Mouse (Mus musculus) gastrocnemius, adult 18-20 months (tissue): ENCODE measurements at regions not wholly inside any gene's neighbourhood (a gene's known extent, or its start where the extent isn't known, plus 50 kb on each side); places are given as distances from the start of the nearest gene placed in this dataset.
A peak's percentile ranks its signal among the peaks of the same experiment; 100 is the strongest.

Source experiments
- DNase-seq: peaks from one replicate; pipeline ENCODE4 v3.0.0; 2021; ENCODE audit warnings: low spot score

GRCm38 (mm10) chr13:97453469-97453868 lies 212.6 kb downstream of the Enc1 start:
- DNase-seq: no peak

DNA sequence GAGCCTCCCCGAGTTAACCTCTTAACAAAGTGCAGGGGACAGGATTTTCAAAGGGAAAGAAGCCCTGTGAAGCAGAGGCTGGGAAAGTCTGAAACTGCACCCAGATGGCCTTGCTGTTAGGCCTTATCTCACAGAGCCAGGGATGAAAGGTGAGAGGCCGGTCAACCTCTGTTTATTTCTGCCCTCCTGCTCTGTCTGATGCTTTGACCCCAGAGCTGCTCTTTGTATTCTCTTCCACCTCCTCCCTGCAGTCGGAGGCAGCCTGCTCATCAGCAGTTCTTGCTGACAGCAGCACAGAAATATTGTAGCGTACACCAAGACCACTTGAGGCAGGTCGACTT lies 212.2 kb downstream of the Enc1 start:
- DNase-seq: no peak

DNA sequence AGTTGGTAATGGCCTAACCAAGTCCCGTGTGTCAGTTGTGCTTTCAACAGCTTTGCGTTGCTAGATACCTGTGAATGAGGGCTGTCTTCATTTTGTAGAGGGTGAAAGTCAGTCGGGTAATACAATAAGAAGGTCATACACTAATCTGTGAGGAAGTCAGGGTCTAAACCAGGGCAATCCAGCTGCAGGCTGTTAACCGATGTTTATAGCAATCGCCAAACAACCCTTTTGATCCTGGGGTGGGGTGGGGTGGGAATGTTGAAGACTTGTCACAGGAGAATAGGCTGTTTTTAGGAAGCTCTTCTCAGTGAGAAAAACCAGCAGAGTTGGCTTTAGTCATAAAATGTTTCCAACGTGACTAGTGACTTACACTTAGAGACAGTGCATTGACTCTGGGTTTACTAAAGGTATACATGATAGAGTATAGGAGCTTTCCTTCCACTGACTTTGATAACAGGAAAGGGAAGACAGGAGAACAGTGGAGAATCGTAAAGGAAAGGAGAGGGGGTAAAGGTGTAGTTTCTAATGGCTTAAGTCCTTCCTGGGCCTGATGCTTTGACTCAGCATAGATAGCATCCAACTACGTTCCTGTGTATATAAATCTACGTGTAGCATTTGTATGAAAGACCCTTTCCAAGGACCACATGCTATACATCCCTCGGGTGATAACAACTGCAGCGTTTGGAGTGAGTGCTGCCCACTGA lies 211.6 kb downstream of the Enc1 start:
- no peak for DNase-seq

- no peak for DNase-seq
These were observed 210.4 kb downstream of the Enc1 start for GRCm38 (mm10) chr13:97451276-97451675.

DNA sequence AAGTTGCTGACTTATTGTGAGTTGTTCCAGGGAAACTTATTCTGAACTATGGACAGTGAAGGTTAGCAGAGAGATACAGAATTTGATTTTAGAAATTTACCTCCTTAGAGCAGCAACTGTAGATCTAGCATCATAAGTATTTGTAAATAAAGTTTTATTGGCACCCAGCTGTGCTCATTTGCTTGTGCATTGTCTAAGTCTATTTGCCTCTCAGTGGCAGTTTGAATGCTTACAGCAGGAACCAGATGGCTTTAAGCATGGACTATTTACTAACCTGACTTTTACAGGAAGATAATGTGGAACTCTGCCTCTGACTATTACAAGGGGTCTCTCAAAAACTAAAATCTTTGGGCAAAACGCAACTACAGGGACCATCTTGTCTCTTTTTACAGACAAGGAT lies 207.2 kb downstream of the Enc1 start:
- DNase-seq: no peak

DNA sequence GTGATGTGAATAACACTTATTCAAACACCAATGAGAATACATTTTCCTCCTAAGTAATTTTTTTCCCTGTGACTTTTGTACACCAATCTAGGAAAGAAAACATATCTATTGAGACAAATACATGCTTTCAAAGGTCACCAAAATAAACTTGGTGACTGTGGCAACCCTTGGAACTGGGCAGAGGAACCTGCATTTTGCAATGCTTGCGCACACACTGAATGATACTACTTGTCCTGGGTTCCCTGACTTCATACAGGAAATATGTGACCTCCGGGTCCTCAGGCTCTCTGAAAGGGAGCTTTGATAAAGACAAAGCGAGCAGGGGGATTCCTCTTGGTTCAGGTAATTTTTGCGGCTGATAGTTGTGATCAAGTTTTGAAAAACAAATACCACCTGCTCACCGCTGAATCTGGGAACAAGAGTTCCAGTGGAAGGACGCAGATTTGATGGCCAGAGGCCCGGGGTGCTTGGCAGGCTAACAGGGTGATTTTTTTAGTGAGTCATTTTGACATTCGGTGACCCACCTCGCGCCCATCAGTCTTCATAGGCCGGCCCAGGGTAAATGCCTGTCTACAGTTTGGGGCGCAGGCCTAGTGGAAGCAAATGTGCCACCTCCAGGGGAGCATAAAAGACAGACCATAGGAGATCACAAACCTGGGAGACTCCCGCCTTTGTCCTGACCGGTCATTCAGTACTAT lies 203.0 kb downstream of the Enc1 start:
- peak; percentile 8 for DNase-seq

GRCm38 (mm10) chr13:97442806-97443205 lies 201.9 kb downstream of the Enc1 start:
- no peak for DNase-seq

- no peak for DNase-seq
These were observed 201.4 kb downstream of the Enc1 start for GRCm38 (mm10) chr13:97442283-97442682.

DNA sequence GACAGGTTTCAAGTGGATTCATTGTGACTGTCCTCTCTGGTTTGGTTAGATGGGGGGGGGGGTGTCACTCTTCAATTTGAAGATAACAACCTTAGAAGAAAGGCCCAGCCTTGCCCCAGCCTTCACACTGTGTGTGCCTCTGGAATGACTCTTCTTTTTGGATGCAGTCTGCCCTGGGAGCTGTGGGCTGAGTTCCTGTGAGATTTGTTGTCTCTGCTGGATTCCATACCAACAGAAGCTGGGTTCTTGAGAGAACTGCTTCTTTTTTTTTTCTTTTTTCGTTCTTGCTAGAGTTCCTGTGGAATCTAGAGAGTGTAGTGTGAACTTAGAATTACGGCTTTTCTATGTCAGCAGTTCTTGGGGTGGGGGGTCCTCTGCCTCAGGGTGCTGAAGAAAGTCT lies 200.9 kb downstream of the Enc1 start:
- no peak for DNase-seq

DNA sequence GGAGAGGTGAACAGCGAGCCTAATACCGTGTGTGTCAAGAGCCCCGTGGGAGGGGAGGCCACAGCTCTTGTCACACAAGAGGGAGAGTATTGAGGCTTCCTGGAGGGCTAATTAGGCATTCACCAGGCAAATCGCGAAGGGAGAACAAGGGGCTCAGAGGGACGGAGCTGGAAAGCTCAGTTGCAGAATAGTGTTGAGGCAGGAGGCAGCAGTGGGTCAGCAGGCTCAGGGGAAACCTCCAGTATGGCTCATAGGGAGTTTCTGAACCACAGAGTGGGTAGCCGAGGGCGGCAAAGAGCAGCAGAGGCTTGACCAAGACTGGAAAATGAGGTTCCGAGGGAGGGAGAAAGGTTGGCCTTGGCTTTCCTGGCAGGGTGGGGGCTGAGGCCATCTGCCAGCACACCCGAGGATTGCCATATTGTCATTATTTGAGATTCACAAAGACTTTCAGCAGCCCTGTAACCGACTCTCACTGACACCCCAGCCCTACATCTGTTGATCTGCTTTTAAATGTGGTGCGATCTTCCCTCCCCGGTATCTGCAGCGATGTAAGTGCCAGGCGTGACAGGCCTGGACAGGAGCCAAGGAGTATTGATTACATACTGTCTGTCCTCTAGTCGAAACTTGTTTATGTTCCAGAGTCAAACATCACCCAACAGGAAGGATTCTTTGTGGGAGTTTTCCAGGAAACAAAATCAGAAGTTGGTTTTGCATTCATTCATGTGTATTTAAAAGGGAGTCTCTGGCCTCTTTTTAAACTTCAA lies 198.5 kb downstream of the Enc1 start:
- DNase-seq: no peak

DNA sequence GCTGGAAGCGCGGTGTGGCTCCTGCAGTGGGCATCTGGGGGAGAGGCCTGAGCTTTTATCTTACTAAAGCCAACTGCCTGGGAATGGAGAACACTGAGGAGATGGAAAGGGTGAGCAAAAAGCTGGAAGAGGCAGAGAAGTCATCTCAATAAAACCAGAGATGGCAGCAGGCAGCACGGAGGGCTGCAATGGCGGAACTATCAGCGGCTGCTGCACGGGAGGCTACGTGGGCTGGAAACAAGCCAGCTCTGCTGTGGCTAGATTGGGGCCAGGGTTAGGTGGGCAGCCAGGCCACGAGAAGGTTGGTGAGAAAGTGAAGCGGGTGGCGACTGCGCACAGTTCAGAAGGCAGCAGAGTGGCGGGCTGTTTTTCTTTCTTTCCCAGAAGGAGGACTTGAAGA lies 197.8 kb downstream of the Enc1 start:
- no peak for DNase-seq

DNA sequence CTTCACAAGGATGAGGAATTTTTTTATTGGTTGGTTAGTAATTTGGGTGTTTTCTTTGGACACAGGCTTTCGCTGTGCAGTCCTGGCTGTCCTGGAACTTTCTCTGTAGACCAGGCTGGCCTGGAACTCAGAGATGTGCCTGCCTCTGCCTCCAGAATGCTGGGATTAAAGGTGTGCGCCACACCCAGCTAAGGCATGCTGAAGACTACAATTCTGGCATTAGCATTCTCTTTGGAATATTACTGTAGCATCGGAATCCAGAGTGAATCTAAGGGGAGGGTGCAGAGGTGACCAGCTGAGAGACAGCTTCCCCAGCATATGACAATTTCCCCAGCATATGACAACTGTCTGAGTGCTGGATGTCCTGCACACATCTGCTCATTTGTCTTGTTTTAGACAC lies 197.4 kb downstream of the Enc1 start:
- DNase-seq: no peak

- DNase-seq: no peak
These were observed 195.9 kb downstream of the Enc1 start for GRCm38 (mm10) chr13:97436719-97437350.

- peak; percentile 34 for DNase-seq
These were observed 195.2 kb downstream of the Enc1 start for GRCm38 (mm10) chr13:97435865-97436718.

GRCm38 (mm10) chr13:97434961-97435864 lies 194.3 kb downstream of the Enc1 start:
- DNase-seq: no peak

- no peak for DNase-seq
These were observed 193.3 kb downstream of the Enc1 start for GRCm38 (mm10) chr13:97434167-97434566.

DNA sequence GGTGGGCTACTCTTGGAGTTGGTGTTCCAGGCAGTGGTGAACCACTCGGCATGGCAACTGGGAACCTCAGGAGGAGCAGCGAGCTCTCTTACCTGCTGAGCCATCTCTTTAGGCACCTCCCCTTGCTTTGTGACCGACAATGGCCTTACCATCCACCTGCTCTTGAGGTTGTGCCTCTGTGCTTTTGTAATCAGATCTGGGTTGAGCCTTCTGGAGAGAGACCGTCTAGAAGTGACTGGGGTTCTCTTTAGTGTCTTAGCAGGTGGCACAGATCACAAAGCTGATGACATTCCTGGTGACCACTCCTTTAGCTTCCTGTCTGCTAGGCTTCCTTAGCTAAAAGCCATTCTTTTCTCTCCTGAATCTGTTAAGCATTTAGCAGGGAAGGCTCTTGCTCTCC lies 191.7 kb downstream of the Enc1 start:
- no peak for DNase-seq

DNA sequence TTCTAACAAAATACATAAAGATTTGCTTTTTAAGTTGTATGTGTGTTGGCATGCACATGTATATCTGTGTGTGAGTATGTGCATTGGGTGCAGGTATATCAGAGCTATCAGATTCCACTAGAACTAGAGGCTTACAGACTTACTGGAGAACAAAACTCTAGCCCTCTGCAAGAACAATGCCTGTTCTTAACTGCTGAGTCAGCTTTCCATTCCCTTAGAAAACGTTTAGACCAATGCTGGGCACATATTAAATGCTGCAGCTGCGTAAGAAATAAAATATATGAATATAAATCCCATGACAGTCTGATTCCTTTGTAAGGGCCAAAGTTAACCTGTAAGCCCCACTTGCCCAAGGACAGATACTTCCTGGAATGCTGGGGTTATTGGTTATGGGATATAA lies 190.0 kb downstream of the Enc1 start:
- no peak for DNase-seq

DNA sequence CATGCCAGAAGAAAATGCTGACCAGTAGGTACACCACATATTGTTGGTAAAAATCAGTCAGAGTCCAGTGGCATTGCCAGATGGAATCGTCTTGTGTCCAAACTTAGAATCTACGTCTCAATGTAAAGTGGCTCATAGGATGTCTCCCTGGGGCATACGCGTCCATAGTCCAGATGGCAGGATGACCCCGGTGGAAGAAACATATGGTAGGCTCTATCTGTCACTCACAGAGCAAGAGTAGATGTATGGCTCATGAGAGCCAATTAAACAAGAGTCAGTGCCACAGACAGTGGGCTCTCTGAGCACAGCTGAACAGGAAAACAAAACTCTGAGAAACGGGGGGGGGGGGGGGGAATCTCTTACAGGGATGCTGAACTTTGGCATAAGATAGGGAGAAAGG lies 187.3 kb downstream of the Enc1 start:
- no peak for DNase-seq

DNA sequence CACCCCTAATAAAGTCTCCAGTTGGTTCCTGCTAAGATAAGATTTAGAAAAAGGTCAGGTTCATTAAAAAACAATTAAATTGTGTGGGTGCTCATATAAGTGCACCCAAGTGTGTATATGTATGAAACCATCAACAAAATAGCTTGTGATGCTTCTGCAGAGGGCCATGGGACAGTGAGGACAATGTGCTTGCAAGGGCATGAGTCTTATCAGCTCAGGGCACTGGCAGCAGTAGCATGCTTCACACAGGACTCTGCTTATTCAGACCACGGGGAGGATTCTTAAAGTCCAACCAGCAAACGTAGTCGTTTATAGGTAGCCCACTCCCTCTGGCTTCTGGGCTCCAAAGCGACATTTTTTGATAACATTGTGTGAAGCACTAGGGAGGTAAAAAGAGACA lies 186.6 kb downstream of the Enc1 start:
- DNase-seq: no peak
